Mouse (Mus musculus) bone marrow macrophage, adult 2 months (primary cell): ENCODE measurements around the gene Aig1.

Experiments
- CTCF ChIP-seq: IDR thresholded peaks from 2 replicates; pipeline ENCODE4 v1.5.1; 2012; ENCODE audit warnings: low read depth, mild to moderate bottlenecking, low read length, moderate library complexity
- POLR2A ChIP-seq: IDR thresholded peaks from 2 replicates; pipeline ENCODE4 v1.6.1; 2012; ENCODE audit warnings: mild to moderate bottlenecking, low read depth, low read length, borderline replicate concordance

- TF ChIP-seq CTCF (no peak), POLR2A (no peak)
These were observed 214.9 kb downstream of the Aig1 start for GRCm38 (mm10) chr10:13653739-13654462.
